Mouse (Mus musculus): ENCODE measurements around the gene Tfam.

Gene Tfam

GRCm38 (mm10) chr10:71238240-71238554, at the start of gene Tfam:
Gene Tfam, minus strand, starts transcription at chr10:71238280.
- DNase-seq (ENCODE audit: low spot score) = no peak

- peak; percentile 84 for DNase-seq (ENCODE audit: low spot score)
These were observed 47.1 kb upstream of the Tfam start, which contains the start of gene Ube2d1 for GRCm38 (mm10) chr10:71285126-71285580. Gene Ube2d1, minus strand, starts transcription at chr10:71285262.

- no peak for DNase-seq (ENCODE audit: low spot score)
These were observed 46.5 kb upstream of the Tfam start for GRCm38 (mm10) chr10:71284511-71285125.

GRCm38 (mm10) chr10:71284131-71284510, 46.0 kb upstream of the Tfam start:
- DNase-seq (ENCODE audit: low spot score) = no peak

GRCm38 (mm10) chr10:71273008-71273739, 35.1 kb upstream of the Tfam start:
- DNase-seq (ENCODE audit: low spot score) = no peak

- DNase-seq (ENCODE audit: low spot score) = no peak
These were observed 29.9 kb upstream of the Tfam start for GRCm38 (mm10) chr10:71267973-71268372.

DNA sequence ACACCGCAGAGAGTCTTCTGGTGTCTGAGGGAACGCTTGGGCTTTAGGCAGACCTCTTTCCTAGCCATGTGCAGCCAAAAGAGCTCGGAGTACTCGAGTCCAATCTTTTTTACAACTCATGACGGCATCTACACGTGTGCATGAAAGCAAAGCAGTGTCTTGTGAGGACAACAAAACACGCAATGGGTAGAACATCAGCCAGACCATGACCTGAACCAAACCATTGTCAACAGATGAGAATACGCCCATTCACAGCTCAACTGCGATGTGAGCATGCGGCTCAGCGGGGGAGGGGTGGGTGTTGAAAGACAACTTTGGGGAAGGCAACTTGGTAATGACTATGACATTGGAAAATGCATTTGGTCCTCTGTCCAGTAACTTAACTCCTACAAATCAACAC, 29.4 kb upstream of the Tfam start:
- DNase-seq (ENCODE audit: low spot score) = peak; percentile 66

GRCm38 (mm10) chr10:71265067-71265466, 27.0 kb upstream of the Tfam start:
- no peak for DNase-seq (ENCODE audit: low spot score)

DNA sequence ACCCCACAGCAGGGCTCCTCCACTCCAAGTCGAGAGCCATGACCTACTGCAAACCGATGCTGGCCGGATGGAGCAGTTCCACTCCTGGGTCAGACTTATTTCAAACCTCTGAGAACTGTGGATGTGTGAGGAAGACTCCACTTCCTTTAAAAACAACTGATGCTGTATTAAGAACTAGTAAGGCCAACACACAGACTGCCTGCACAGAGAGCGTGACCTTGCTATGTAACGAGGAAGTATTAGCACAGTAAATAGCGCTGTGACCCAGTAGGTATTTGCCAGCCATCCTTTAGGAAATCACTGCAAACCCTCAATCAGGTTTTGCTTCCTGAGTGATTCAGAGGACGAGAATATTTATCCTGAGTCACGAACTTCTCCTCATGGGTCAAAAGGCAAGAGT, 23.6 kb upstream of the Tfam start:
- DNase-seq (ENCODE audit: low spot score) = no peak

- no peak for DNase-seq (ENCODE audit: low spot score)
These were observed 20.9 kb upstream of the Tfam start for GRCm38 (mm10) chr10:71258943-71259342.

GRCm38 (mm10) chr10:71258516-71258915, 20.4 kb upstream of the Tfam start:
- no peak for DNase-seq (ENCODE audit: low spot score)

DNA sequence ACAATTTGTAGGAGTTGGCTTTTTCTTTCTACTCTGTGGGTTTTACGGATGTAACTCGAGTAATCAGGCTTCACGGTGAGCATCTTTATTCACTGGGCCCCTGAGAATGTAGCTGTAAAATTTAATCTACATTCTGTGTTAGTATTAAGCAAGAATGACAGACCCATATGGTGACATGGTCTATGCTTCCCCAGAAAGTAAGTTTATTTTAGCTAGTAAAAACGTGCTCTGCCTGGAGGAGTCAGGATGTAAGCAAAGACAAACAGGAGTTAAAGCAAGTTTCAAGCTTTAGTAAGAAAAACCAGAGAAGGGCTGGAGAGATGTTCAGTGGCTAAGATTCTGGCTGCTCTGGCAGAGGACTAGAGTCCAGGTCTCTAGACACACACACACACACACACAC, 15.1 kb upstream of the Tfam start:
- no peak for DNase-seq (ENCODE audit: low spot score)

- no peak for DNase-seq (ENCODE audit: low spot score)
These were observed 14.3 kb upstream of the Tfam start for GRCm38 (mm10) chr10:71252421-71252820.

GRCm38 (mm10) chr10:71251846-71252245, 13.8 kb upstream of the Tfam start:
- DNase-seq (ENCODE audit: low spot score) = no peak

DNA sequence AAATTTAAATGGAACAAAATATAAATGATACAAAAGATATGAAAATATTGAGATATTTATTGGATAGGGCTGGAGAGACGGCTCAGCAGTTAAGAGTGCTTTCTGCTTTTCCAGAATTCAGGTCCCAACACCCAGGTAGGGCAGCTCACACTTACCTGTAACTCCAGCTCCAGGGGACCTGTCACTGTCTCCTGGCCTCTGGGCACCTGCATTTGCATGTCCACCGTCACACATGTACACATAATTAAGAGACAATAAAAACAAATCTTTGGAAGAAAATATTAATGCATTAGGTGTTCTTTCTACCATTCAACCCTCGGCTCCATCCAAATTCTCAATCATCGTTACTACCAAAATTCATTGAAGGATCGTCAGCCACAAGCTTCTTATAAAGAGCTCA, 13.2 kb upstream of the Tfam start:
- DNase-seq (ENCODE audit: low spot score) = no peak

GRCm38 (mm10) chr10:71250472-71250871, 12.4 kb upstream of the Tfam start:
- DNase-seq (ENCODE audit: low spot score) = peak; percentile 43

DNA sequence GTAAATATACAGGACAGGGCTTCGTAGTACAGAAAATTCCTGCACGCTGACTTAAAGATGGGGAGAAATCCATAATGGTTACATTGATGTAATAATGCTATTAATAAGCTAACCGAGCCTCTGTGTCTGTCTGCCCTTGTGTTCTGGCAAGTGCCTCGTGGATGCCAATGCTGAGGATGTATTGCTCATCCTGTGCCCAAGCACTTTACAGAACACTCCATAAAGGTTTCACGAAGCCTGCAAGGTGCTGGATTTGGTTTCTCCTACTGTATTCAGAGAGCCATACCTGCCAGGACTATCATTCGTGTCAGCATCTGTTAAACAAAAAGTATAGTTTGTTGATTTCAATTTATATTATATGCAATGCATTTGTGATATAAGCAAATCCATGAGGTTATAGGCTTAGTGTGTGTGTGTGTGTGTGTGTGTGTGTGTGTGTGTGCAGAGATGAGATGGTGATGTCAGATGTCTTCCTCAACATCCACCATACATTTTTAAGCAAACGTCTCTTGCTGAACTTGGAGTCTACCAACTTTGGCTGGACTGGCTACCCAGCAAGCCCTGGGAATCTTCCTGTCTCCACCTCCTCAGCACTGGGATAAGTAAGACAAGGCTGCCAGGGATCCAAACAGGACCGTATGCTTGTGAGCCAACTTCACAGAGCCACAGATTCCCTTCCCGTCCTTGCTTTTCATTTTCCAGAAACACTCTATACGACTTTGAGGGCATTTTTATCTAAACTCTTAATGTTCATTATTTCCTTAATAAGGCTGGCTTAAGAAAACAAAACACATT, 11.2 kb upstream of the Tfam start:
- DNase-seq (ENCODE audit: low spot score) = no peak

DNA sequence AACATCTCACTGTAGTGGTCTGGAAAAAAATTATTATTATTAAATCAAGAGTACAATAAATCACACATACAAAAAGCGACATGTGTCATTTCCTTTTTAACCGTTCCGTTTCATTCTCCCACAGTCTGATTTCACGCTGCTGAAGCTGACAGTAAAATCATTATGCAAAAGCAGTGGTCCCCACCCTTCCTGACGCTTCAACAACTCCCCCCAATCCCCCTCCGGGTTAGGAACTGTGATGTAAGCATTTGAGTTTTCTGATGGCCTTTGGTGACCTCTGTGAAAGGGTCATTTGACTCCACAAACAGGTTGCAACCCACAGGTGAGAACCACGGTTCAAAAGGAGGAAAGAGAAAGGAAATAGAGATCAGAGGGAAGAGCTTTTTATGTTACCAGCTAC, 8.9 kb upstream of the Tfam start:
- DNase-seq (ENCODE audit: low spot score) = no peak

- DNase-seq (ENCODE audit: low spot score) = no peak
These were observed 1.5 kb upstream of the Tfam start for GRCm38 (mm10) chr10:71239479-71240120.

DNA sequence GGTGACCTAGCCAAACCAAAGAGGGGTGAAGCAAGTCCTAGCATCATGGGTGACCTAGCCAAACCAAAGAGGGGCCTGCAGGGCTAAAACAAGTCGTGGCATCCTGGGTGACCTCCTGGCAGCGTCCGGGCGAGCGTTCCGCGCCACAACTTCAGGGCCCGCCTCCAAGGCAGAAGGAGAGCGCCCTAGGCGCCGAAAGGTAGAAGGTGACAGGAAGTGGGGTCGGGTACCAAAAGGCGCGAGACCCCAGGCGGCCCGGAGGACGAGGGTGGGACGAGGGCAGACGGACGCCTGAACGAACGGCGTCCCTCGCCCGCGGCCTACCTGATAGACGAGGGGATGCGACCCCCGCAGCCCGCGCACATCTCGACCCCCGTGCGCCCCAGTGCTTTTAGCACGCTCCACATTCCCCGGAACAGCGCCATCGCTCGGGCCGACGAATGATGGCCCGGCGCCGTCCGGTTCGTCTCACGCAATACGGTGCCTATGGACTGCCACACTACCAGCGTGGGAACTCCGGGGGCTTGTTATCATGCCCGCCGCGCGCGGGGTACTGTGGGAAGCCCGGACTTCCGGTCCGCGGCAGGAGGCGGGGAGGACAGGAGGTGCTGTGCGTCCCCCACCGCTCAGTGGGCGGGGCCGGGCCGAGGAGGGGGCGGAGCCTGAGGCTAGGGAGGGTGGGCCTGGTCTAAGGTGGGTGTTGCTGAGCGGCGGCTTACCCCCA, 402 bp downstream of the Tfam start:
- peak; percentile 88 for DNase-seq (ENCODE audit: low spot score)

- no peak for DNase-seq (ENCODE audit: low spot score)
These were observed 4.0 kb downstream of the Tfam start for GRCm38 (mm10) chr10:71234071-71234470.

- peak; percentile 70 for DNase-seq (ENCODE audit: low spot score)
These were observed 12.2 kb downstream of the Tfam start for GRCm38 (mm10) chr10:71225894-71226293.
